Mouse (Mus musculus) T-helper 1 cell (primary cell): ENCODE results near the gene Cypt4.
"Not testable (repeated sequence)": the region's sequence is repeated elsewhere in the genome, so short reads cannot be mapped to it uniquely, and the experiment has no call there.

Experiments used
- in situ Hi-C: fragments of 300-600 bp; cut with MboI, MseI; formaldehyde crosslinking; loops from one replicate; pipeline ENCODE4 v1.15.1; 2025; ENCODE audit warnings: high pct_unique_total_duplicates

Gene Cypt4

GRCm38 (mm10) chr9:24624896-24625295, at the start of gene Cypt4:
Cypt4 (plus strand) TSS chr9:24625196.
- in situ Hi-C loops = no loop called here

DNA sequence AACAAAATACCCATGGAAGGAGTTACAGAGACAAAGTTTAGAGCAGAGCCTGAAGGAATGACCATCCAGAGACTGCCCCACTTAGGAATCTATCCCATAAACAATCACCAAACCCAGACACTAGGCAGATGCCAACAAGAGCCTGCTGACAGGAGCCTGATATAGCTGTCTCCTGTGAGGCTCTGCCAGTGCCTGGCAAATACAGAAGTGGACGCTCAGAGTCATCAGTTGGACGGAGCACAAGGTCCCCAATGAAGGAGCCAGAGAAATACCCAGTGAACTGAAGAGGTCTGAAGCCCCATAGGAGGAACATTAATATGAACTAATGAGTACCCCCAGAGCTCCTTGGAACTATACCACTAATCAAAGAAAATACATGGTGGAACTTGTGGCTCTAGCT, 12.3 kb downstream of the Cypt4 start:
- in situ Hi-C loops = not testable (repeated sequence)
